Mouse (Mus musculus): Measurements from ENCODE around the gene Vmn2r120. TPM values are rescaled to one million over a fixed set of nuclear protein-coding genes. Genes with fewer than 3 reads are reported as not detected.
"Not testable (repeated sequence)": the region's sequence is repeated elsewhere in the genome, so short reads cannot be mapped to it uniquely, and the experiment has no call there.

Gene Vmn2r120
- polyA plus RNA-seq (2017; shearing (Covaris generic)): under 1 TPM in 1 of 3 experiments, not detected in 2; 0.05 TPM

DNA sequence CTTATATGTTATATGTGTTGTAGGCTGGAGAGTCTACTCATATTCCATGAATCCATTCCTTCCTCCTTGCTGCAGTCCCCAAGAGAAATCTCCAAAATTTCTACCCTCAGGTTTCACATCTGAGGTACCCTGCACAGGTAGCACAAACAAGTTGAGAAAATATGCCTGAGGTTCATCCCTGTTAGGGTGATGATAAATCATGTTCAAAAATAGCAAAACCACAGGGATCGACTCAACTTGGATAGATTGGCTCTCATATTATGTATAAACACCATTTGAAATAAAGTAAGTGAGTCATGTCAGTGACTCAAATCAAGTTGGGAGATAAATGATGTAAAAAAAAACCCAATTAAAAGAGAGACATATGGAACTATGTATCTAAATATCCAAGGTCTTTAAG is at the start of gene Vmn2r120:
Gene Vmn2r120, minus strand, starts transcription at position 101 of the 400 bp plus-strand sequence.
- no peak for ATAC-seq

DNA sequence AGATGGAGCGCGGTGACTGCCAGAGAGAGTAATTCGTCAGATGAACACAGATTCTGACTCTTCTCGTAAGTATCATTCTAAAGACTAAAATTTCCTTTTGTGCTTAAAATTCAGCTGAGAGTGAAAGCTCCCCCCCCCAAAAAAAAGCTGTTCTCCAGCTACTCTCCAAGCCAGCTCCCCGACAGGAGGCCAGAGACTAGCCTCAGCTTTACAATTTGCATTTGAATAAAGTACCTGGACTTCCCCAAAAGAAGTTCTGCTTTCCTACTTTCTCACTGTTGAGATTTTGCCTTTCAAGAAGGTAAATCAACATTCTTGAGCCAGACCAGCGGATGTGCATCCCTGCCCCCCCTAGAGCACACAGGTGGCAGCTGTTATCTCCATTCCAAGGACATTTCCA is 42.0 kb upstream of the Vmn2r120 start:
- not testable (repeated sequence) for ATAC-seq

DNA sequence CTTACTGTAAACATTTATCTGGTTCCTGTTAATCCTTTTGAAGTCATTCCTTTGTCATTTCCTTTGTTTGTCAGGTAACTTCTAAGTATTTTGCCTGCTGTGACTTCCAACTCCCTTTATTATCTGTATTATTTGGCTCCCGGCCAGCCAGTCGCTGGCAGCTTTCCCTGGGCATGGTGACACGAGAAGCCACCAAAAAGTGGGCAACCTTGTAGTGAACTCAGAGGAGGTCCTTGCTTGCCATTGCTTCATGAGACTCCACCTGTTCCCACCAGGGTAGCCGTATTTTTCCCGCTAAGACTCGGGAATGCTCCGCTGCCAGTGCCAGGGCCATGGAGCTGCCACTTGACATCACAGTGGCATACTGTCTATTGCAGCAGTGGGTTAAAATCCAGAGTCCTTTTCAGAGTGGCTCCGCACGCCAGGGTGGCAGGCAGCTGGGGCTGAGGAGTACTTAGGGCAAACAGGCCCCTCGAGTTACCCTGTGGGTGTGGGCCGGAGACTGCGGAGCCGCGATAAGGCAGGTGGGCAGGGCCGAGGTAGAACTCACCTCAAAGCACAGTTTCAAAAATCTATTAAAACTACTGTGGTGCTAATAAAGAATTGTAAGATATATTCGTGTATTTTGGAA is 28.9 kb upstream of the Vmn2r120 start:
- no peak for ATAC-seq

Other genes starting within 250 kb of the Vmn2r120 start
- under 1 TPM in 1 of 3 experiments, not detected in 2; 0.91 TPM for gene Adgre1, start 186.8 kb downstream of the Vmn2r120 start, polyA plus RNA-seq (2017; shearing (Covaris generic))
- gene Gm21834, start 196.7 kb upstream of the Vmn2r120 start, polyA plus RNA-seq (2017; shearing (Covaris generic)): not detected
- gene Cntnap5c, start 224.1 kb upstream of the Vmn2r120 start, polyA plus RNA-seq (2017; shearing (Covaris generic)): not detected

Measured in inflammation-experienced regulatory T-cells, adult 6 months (primary cell).